Mouse (Mus musculus) embryonic facial prominence, embryonic 14.5 days (tissue): ENCODE data around the gene Suz12. TPM values are rescaled to one million over a fixed set of nuclear protein-coding genes. Genes with fewer than 3 reads are reported as not detected.
"Not testable (repeated sequence)": the region's sequence is repeated elsewhere in the genome, so short reads cannot be mapped to it uniquely, and the experiment has no call there.

Experiments
- ATAC-seq: fragments of 200-750 bp; cut with Nextera tagmentation; 2 replicates; pipeline ENCODE4 v1.8.0; 2017; ENCODE audit warnings: low read depth, moderate number of reproducible peaks, moderate TSS enrichment
- DNase-seq: peaks from one replicate; pipeline ENCODE4 v3.0.0-alpha.2; 2015; ENCODE audit warnings: low spot score
- H3K27ac ChIP-seq: fragments of 300-500 bp; sonication (generic); replicated peaks from 2 replicates; pipeline ENCODE4 v1.5.1; 2014; ENCODE audit warnings: low read depth, mild to moderate bottlenecking, low read length, moderate library complexity
- H3K27me3 ChIP-seq: fragments of 300-500 bp; sonication (generic); replicated peaks from 2 replicates; pipeline ENCODE4 v1.6.1; 2014; ENCODE audit warnings: low read length; ENCODE audit not compliant: control insufficient read depth, insufficient read depth
- H3K36me3 ChIP-seq: fragments of 300-500 bp; sonication (generic); 2 replicates; pipeline ENCODE4 v1.6.1; 2014; ENCODE audit warnings: low read length, mixed read lengths; ENCODE audit not compliant: control insufficient read depth, insufficient read depth
- H3K4me1 ChIP-seq: fragments of 300-500 bp; sonication (generic); 2 replicates; pipeline ENCODE4 v1.6.1; 2014; ENCODE audit warnings: antibody characterized with exemption, low read length; ENCODE audit not compliant: control insufficient read depth, insufficient read depth
- H3K4me2 ChIP-seq: fragments of 300-500 bp; sonication (generic); 2 replicates; pipeline ENCODE4 v1.6.1; 2014; ENCODE audit warnings: low read depth, mild to moderate bottlenecking, low read length, moderate library complexity, mixed read lengths
- H3K4me3 ChIP-seq: fragments of 300-500 bp; sonication (generic); 2 replicates; pipeline ENCODE4 v1.5.1; 2014; ENCODE audit warnings: low read depth, mild to moderate bottlenecking, low read length
- H3K9ac ChIP-seq: fragments of 300-500 bp; sonication (generic); 2 replicates; pipeline ENCODE4 v1.6.1; 2014; ENCODE audit warnings: low read depth, mild to moderate bottlenecking, low read length, moderate library complexity, mixed read lengths
- H3K9me3 ChIP-seq: fragments of 300-500 bp; sonication (generic); 2 replicates; pipeline ENCODE4 v1.6.1; 2016; ENCODE audit warnings: low read length; ENCODE audit not compliant: control insufficient read depth
- WGBS: fragments of 180-500 bp; shearing (Covaris S2); extraction: QIAGEN DNeasy Blood & Tissue Kit; methylation state at CpG from one replicate; pipeline ENCODE4 v1.1.7; 2014; 5-methylcytosine and 5-hydroxymethylcytosine counted together
- polyA plus RNA-seq: library from polyadenylated mRNA; unstranded; fragments of >200 nt; fragmentation: Nextera tagmentation; extraction: Ambion mirVana; gene quantifications from 2 replicates; pipeline ENCODE4 v1.2.1, GENCODE M21; 2014

The Suz12 gene
- polyA plus RNA-seq, 1 experiment from 2014 or later = 19.0 TPM

DNA sequence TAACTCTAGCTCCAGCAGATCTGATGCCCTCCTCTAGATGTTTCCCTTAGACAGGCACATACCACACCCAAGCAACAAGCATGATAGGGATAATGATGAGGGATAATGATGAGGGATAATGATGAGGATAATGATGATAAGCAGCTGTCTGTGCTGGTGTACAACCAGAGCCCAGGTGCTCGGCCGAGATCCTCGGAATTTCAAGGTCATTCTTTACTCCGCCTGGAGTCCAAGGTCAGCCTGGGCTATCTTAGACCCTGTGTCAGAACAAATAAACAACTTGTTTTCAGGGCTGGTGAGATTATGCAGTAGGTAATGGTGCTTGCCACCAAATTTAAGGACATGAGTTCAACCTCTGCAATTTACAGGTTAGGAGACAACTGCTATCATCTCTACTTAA is 6.0 kb upstream of the Suz12 start:
- Histone ChIP-seq H3K27me3 (no peaks in the 10 kb centered on the region), H3K9ac (no peak overlapping the region), H3K4me1 (no peaks in the 10 kb centered on the region), H3K27ac (no peak overlapping the region), H3K4me3 (no peak overlapping the region), H3K9me3 (no peaks in the 10 kb centered on the region), H3K36me3 (no peaks in the 10 kb centered on the region), H3K4me2 (no peak overlapping the region)
- ATAC-seq (no peak), DNase-seq (no peak)
- 87% methylated on average over 4 of the region's 4 CpGs for WGBS

DNA sequence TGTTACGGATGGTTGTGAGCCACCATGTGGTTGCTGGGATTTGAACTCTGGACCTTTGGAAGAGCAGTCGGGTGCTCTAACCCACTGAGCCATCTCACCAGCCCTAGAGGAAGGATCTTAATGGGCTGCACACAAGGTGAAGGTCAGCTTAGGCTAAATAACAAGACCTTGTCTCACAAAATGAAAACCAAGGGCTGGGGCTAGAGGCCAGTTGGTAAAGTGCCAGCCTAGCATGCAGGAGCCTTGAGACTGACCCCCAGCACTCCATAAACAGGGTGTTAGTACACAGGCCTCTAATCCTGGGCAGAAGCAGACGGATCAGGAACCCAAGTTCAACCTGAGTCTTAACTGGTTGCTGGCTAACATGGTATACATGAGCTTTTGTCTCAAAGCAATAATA is 5.0 kb upstream of the Suz12 start:
- Histone ChIP-seq H3K9ac (no peak overlapping the region), H3K27me3 (no peaks in the 10 kb centered on the region), H3K4me2 (no peak overlapping the region), H3K4me3 (no peak overlapping the region), H3K27ac (no peak overlapping the region), H3K4me1 (no peaks in the 10 kb centered on the region), H3K9me3 (no peaks in the 10 kb centered on the region), H3K36me3 (no peaks in the 10 kb centered on the region)
- no peak for DNase-seq
- ATAC-seq = no peak
- WGBS = 79% methylated on average over 3 of the region's 3 CpGs

DNA sequence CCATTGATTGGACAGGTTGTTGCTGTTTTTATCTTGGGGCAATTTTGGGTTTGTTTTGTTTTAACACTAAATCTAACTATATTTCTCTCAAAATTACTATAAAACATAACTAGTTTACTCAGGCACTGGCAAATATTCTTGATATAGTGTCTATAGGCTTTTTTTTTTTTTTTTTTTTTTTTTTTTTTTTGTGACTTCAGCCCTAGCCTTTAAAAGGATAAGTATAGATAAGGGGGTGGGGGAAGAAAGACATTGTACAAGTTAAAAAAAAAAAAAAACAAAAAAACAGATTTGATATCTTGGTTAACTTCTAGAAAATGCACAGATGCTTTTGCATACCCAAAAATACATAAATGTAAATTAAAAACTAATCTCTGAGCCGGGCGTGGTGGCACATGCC is 2.8 kb upstream of the Suz12 start:
- no peaks in the 10 kb centered on the region for H3K27me3 ChIP-seq
- H3K9ac ChIP-seq = no peak overlapping the region
- no peak for ATAC-seq
- H3K4me3 ChIP-seq = no peak overlapping the region
- no peak for DNase-seq
- H3K4me2 ChIP-seq = no peak overlapping the region
- no peaks in the 10 kb centered on the region for H3K9me3 ChIP-seq
- no peak overlapping the region for H3K27ac ChIP-seq
- 89% methylated on average over 2 of the region's 2 CpGs for WGBS
- peaks cover under 1% of the 10 kb centered on the region; the same call in 1 of the 2 replicates for H3K4me1 ChIP-seq
- no peaks in the 10 kb centered on the region for H3K36me3 ChIP-seq

DNA sequence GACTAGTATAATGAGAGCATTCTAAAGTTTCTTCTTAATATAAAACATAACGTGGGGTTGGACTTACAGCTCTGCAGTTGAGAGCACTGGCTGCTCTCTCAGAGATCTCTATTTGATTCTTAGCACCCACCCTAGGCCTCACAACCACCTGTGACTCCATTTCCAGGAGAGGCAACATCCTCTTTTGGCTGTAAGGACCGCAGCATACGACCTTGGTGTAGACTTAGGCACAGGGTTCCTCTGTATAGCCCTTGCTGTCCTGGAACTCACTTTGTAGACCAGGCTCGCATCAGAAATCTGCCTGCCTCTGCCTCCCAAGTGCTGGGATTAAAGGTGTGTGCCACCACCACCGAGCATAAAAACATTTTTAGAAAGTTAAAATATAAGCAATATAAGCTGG is 1.3 kb upstream of the Suz12 start:
- H3K27ac ChIP-seq = no peak overlapping the region
- no peaks in the 10 kb centered on the region for H3K9me3 ChIP-seq
- no peak overlapping the region for H3K4me2 ChIP-seq
- no peaks in the 10 kb centered on the region for H3K27me3 ChIP-seq
- H3K36me3 ChIP-seq = peaks cover 7% of the 10 kb centered on the region; the same call in 1 of the 2 replicates
- H3K4me1 ChIP-seq = peaks cover 4% of the 10 kb centered on the region; the same call in 1 of the 2 replicates
- H3K9ac ChIP-seq = no peak overlapping the region
- ATAC-seq (no peak), DNase-seq (no peak)
- H3K4me3 ChIP-seq = no peak overlapping the region
- 92% methylated on average over 5 of the region's 5 CpGs for WGBS

DNA sequence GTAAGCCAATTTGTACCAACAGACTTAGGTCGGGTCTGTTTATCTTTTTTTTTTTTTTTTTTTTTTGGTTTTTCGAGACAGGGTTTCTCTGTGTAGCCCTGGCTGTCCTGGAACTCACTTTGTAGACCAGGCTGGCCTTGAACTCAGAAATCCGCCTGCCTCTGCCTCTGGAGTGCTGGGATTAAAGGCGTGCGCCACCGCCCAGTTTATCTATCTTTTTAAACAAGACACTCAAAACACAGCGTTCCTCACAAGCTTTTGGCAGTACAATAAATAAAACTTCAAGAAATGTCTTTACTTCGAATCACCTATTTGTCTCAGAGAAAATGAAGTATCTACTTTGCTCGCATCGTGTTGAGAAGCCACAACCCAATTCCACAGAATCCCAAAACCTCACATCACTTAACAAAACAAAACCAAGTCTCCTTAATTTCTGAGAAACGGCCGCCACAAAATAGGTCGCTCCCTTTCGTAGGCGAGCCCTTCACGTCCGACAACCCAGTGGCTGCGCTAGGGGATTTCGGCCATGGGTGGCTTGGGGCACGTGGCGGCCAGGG is 793 bp upstream of the Suz12 start:
- no peaks in the 10 kb centered on the region for H3K27me3 ChIP-seq
- DNase-seq = no peak
- no peak for ATAC-seq
- peaks cover 12% of the 10 kb centered on the region for H3K36me3 ChIP-seq
- H3K9me3 ChIP-seq = no peaks in the 10 kb centered on the region
- 27% methylated on average over 20 of the region's 21 CpGs for WGBS
- H3K4me3 ChIP-seq = peak overlapping the region; percentile 99
- peak overlapping the region; percentile 79 for H3K4me2 ChIP-seq
- H3K4me1 ChIP-seq = peaks cover 4% of the 10 kb centered on the region; the same call in 1 of the 2 replicates
- H3K9ac ChIP-seq = peak overlapping the region; percentile 79
- peak overlapping the region; percentile 99 for H3K27ac ChIP-seq

DNA sequence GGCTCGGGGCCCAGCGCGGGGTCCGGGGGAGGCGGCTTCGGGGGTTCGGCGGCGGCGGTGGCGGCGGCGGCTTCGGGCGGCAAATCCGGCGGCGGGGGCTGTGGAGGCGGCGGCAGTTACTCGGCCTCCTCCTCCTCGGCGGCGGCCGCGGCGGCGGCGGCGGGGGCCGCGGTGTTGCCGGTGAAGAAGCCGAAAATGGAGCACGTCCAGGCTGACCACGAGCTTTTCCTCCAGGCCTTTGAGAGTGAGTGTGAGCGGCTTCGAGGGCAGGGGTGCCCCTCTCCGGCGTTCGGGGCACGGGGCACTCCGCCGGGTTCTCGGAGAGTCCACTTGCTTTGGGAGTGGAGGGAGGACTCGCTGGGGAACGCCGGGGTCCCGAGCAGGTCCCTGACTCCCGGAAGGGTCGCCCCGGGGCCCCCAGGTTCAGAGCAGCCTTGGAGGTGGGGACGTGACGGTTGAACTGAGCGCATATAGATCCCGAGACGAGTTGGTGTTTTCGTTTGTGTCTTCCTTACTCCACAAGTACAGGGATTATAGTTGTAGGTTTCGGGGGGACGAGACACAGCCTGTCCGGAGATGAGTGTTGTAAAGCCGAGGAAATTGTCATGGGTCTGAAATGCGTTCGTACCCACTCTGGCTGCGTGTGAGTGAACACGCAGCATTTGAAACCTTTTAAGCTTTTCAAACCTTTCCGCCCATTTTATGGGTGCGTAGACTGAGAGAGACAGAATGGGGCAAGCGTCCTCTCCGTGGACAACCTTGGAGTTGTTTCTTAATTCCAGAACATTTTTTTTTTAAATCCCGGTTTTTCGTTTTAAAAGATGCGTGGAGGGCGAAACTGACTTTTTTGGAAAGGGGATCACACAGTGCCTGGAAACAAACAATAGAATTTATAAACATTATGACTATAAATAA is 707 bp downstream of the Suz12 start:
- Histone ChIP-seq H3K4me1 (peaks cover 4% of the 10 kb centered on the region; the same call in 1 of the 2 replicates), H3K4me2 (peak overlapping the region; percentile 61), H3K27me3 (no peaks in the 10 kb centered on the region), H3K9ac (peak overlapping the region; percentile 94), H3K4me3 (peak overlapping the region; percentile 99), H3K9me3 (no peaks in the 10 kb centered on the region), H3K27ac (peak overlapping the region; percentile 99), H3K36me3 (peaks cover 23% of the 10 kb centered on the region)
- peak; percentile 32 for ATAC-seq
- WGBS = under 1% methylated on average over 34 of the region's 74 CpGs
- DNase-seq = peak; percentile 41

DNA sequence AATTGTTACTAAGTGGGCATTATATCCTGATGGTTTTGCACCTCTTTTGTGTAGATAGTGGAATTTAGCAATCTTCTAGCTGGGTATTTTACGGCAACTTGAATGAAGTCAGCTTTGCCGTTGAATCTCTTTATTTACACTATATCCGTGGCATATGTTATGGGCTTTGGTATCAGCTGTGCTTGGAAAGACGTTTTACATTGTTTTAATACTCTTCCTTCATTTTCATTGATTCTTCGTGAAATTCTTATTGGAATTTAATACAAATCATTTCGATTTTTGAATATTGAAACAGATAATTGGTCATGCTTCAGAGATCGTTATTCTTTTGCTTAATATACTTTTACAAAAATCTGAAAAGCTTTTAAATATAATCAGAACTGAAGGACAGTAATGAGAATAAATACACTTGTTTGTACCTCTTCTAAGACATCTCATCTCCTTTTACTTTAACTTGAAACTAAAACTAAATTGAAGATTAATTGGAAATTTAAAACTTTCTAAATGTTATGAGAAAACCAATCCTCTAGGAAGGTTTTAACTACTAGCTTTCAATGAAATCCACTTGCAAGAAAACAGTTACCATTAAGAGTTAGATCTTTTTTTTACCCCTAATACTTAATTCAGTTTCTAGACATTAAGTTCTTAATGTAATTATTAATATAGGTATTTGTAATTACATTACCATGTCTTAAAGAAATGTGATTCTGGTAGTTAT is 1.5 kb downstream of the Suz12 start:
- no peak overlapping the region for H3K27ac ChIP-seq
- peak overlapping the region; percentile 94 for H3K9ac ChIP-seq
- DNase-seq (peak; percentile 2), ATAC-seq (no peak)
- no peaks in the 10 kb centered on the region for H3K27me3 ChIP-seq
- no peaks in the 10 kb centered on the region for H3K9me3 ChIP-seq
- H3K4me3 ChIP-seq = peak overlapping the region; percentile 99
- WGBS = 3% methylated on average over 7 of the region's 7 CpGs
- H3K4me1 ChIP-seq = peaks cover 4% of the 10 kb centered on the region; the same call in 1 of the 2 replicates
- H3K4me2 ChIP-seq = peak overlapping the region; percentile 61
- peaks cover 29% of the 10 kb centered on the region for H3K36me3 ChIP-seq

DNA sequence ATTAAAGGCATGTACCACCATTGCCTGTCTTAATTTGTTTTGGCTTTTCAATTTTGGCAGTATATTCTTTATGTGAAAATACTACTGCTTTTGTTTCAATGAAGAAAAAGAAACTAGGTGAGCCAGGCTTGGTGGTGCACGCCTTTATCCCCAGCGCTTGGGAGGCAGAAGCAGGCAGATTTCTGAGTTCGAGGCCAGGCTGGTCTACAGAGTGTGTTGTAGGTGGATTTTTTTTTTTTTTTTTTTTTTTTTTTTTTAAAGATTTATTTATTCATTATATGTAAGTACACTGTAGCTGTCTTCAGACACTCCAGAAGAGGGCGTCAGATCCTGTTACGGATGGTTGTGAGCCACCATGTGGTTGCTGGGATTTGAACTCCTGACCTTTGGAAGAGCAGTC is 23.6 kb downstream of the Suz12 start:
- ATAC-seq, H3K27ac ChIP-seq, H3K27me3 ChIP-seq, H3K4me2 ChIP-seq, H3K9ac ChIP-seq, H3K9me3 ChIP-seq, DNase-seq, H3K4me3 ChIP-seq, H3K4me1 ChIP-seq: not testable (repeated sequence)
- 87% methylated on average over 4 of the region's 5 CpGs for WGBS
- H3K36me3 ChIP-seq = peaks cover 82% of the 10 kb centered on the region
